Mouse (Mus musculus) forebrain, embryonic 12.5 days (tissue): ENCODE data around the gene Tekt3. TPM values are rescaled to one million over a fixed set of nuclear protein-coding genes. Genes with fewer than 3 reads are reported as not detected.

Experiments used
- ATAC-seq: fragments of 200-750 bp; cut with Nextera tagmentation; 2 replicates; pipeline ENCODE4 v1.8.0; 2017; ENCODE audit warnings: moderate TSS enrichment; ENCODE audit not compliant: low FRiP score
- H3K27ac ChIP-seq: fragments of 300-500 bp; sonication (generic); 2 replicates; pipeline ENCODE4 v1.5.1; 2016; ENCODE audit warnings: mild to moderate bottlenecking
- H3K27me3 ChIP-seq: fragments of 300-500 bp; sonication (generic); 2 replicates; pipeline ENCODE4 v1.6.1; 2016; ENCODE audit warnings: mild to moderate bottlenecking
- H3K36me3 ChIP-seq: fragments of 300-500 bp; sonication (generic); replicated peaks from 2 replicates; pipeline ENCODE4 v1.6.1; 2016; ENCODE audit warnings: mild to moderate bottlenecking
- H3K4me1 ChIP-seq: fragments of 300-500 bp; sonication (generic); 2 replicates; pipeline ENCODE4 v1.6.1; 2016
- H3K4me2 ChIP-seq: fragments of 300-500 bp; sonication (generic); 2 replicates; pipeline ENCODE4 v1.6.1; 2016; ENCODE audit warnings: mild to moderate bottlenecking, moderate library complexity
- H3K4me3 ChIP-seq: fragments of 300-500 bp; sonication (generic); replicated peaks from 2 replicates; pipeline ENCODE4 v1.5.1; 2016; ENCODE audit warnings: mild to moderate bottlenecking
- H3K9ac ChIP-seq: fragments of 300-500 bp; sonication (generic); 2 replicates; pipeline ENCODE4 v1.6.1; 2016; ENCODE audit warnings: mild to moderate bottlenecking
- H3K9me3 ChIP-seq: fragments of 300-500 bp; sonication (generic); 2 replicates; pipeline ENCODE4 v1.6.1; 2016
- WGBS: fragments of 180-500 bp; shearing (Covaris S2); methylation state at CpG from one replicate; pipeline ENCODE4 v1.1.7; 2016; 5-methylcytosine and 5-hydroxymethylcytosine counted together
- polyA plus RNA-seq: library from polyadenylated mRNA; unstranded; fragments of >200 nt; fragmentation: Nextera tagmentation; extraction: Ambion mirVana; gene quantifications from 2 replicates; pipeline ENCODE4 v1.2.1, GENCODE M21; 2016

The Tekt3 gene
- polyA plus RNA-seq, 1 experiment from 2014 or later = not detected

- no peak overlapping the region for H3K4me2 ChIP-seq
- H3K9ac ChIP-seq = no peak overlapping the region
- 79% methylated on average over 3 of the region's 3 CpGs for WGBS
- no peak overlapping the region for H3K4me3 ChIP-seq
- H3K4me1 ChIP-seq = no peaks in the 10 kb centered on the region
- no peaks in the 10 kb centered on the region for H3K36me3 ChIP-seq
- 0 out of 2 replicates have a peak, but pooled peaks cover 3% of the 10 kb centered on the region for H3K9me3 ChIP-seq
- H3K27me3 ChIP-seq = no peaks in the 10 kb centered on the region
- ATAC-seq = no peak
- no peak overlapping the region for H3K27ac ChIP-seq
Observed at GRCm38 (mm10) chr11:63084536-63084935, 23.1 kb downstream of the Tekt3 start.

- Histone ChIP-seq H3K4me2 (no peak overlapping the region), H3K4me1 (no peaks in the 10 kb centered on the region), H3K9ac (no peak overlapping the region), H3K27me3 (no peaks in the 10 kb centered on the region), H3K4me3 (no peak overlapping the region), H3K9me3 (0 out of 2 replicates have a peak, but pooled peaks cover 3% of the 10 kb centered on the region), H3K27ac (no peak overlapping the region), H3K36me3 (no peaks in the 10 kb centered on the region)
- WGBS = 94% methylated on average over 6 of the region's 6 CpGs
- ATAC-seq = no peak
Observed at GRCm38 (mm10) chr11:63088672-63089071, 27.2 kb downstream of the Tekt3 start.

GRCm38 (mm10) chr11:63090210-63090609 is 28.8 kb downstream of the Tekt3 start:
- Histone ChIP-seq H3K4me1 (no peaks in the 10 kb centered on the region), H3K9ac (no peak overlapping the region), H3K27me3 (no peaks in the 10 kb centered on the region), H3K9me3 (no peaks in the 10 kb centered on the region), H3K36me3 (no peaks in the 10 kb centered on the region), H3K4me3 (no peak overlapping the region), H3K27ac (no peak overlapping the region), H3K4me2 (no peak overlapping the region)
- WGBS = 64% methylated on average over 4 of the region's 4 CpGs
- ATAC-seq = no peak

GRCm38 (mm10) chr11:63090986-63091385 is 29.5 kb downstream of the Tekt3 start:
- H3K36me3 ChIP-seq = no peaks in the 10 kb centered on the region
- H3K4me1 ChIP-seq = no peaks in the 10 kb centered on the region
- H3K9ac ChIP-seq = no peak overlapping the region
- 93% methylated on average over 6 of the region's 6 CpGs for WGBS
- no peak overlapping the region for H3K4me2 ChIP-seq
- no peaks in the 10 kb centered on the region for H3K27me3 ChIP-seq
- ATAC-seq = no peak
- H3K27ac ChIP-seq = no peak overlapping the region
- H3K4me3 ChIP-seq = no peak overlapping the region
- no peaks in the 10 kb centered on the region for H3K9me3 ChIP-seq

- no peak overlapping the region for H3K4me2 ChIP-seq
- H3K9ac ChIP-seq = no peak overlapping the region
- no peaks in the 10 kb centered on the region for H3K9me3 ChIP-seq
- H3K27me3 ChIP-seq = no peaks in the 10 kb centered on the region
- ATAC-seq = no peak
- no peaks in the 10 kb centered on the region for H3K4me1 ChIP-seq
- H3K27ac ChIP-seq = no peak overlapping the region
- 60% methylated on average over 5 of the region's 5 CpGs for WGBS
- no peak overlapping the region for H3K4me3 ChIP-seq
- H3K36me3 ChIP-seq = no peaks in the 10 kb centered on the region
Observed at GRCm38 (mm10) chr11:63092271-63092670, 30.8 kb downstream of the Tekt3 start.

GRCm38 (mm10) chr11:63093601-63094000 is 32.1 kb downstream of the Tekt3 start:
- Histone ChIP-seq H3K9ac (no peak overlapping the region), H3K4me3 (no peak overlapping the region), H3K4me1 (no peaks in the 10 kb centered on the region), H3K4me2 (no peak overlapping the region), H3K27ac (no peak overlapping the region), H3K9me3 (no peaks in the 10 kb centered on the region), H3K27me3 (no peaks in the 10 kb centered on the region), H3K36me3 (no peaks in the 10 kb centered on the region)
- 82% methylated on average over 5 of the region's 5 CpGs for WGBS
- ATAC-seq = no peak

GRCm38 (mm10) chr11:63094496-63094895 is 33.0 kb downstream of the Tekt3 start:
- no peak overlapping the region for H3K27ac ChIP-seq
- ATAC-seq = no peak
- no peak overlapping the region for H3K4me3 ChIP-seq
- no peaks in the 10 kb centered on the region for H3K4me1 ChIP-seq
- 87% methylated on average over 8 of the region's 8 CpGs for WGBS
- H3K9ac ChIP-seq = no peak overlapping the region
- no peak overlapping the region for H3K4me2 ChIP-seq
- H3K36me3 ChIP-seq = no peaks in the 10 kb centered on the region
- H3K27me3 ChIP-seq = no peaks in the 10 kb centered on the region
- H3K9me3 ChIP-seq = no peaks in the 10 kb centered on the region

- no peaks in the 10 kb centered on the region for H3K4me1 ChIP-seq
- no peak overlapping the region for H3K27ac ChIP-seq
- no peaks in the 10 kb centered on the region for H3K27me3 ChIP-seq
- H3K9me3 ChIP-seq = no peaks in the 10 kb centered on the region
- H3K4me3 ChIP-seq = no peak overlapping the region
- WGBS = 90% methylated on average over 3 of the region's 3 CpGs
- no peaks in the 10 kb centered on the region for H3K36me3 ChIP-seq
- no peak overlapping the region for H3K9ac ChIP-seq
- no peak for ATAC-seq
- no peak overlapping the region for H3K4me2 ChIP-seq
Observed at GRCm38 (mm10) chr11:63098016-63098415, 36.6 kb downstream of the Tekt3 start.

- Histone ChIP-seq H3K4me2 (no peak overlapping the region), H3K4me3 (no peak overlapping the region), H3K4me1 (no peaks in the 10 kb centered on the region), H3K36me3 (no peaks in the 10 kb centered on the region), H3K9ac (no peak overlapping the region), H3K27me3 (no peaks in the 10 kb centered on the region), H3K27ac (no peak overlapping the region), H3K9me3 (no peaks in the 10 kb centered on the region)
- 86% methylated on average over 3 of the region's 3 CpGs for WGBS
- no peak for ATAC-seq
Observed at GRCm38 (mm10) chr11:63099390-63099789, 37.9 kb downstream of the Tekt3 start.

GRCm38 (mm10) chr11:63103256-63103655 is 41.8 kb downstream of the Tekt3 start:
- Histone ChIP-seq H3K27ac (no peak overlapping the region), H3K4me2 (no peak overlapping the region), H3K9ac (no peak overlapping the region), H3K36me3 (no peaks in the 10 kb centered on the region), H3K27me3 (no peaks in the 10 kb centered on the region), H3K4me1 (no peaks in the 10 kb centered on the region), H3K4me3 (no peak overlapping the region), H3K9me3 (no peaks in the 10 kb centered on the region)
- 88% methylated on average over 7 of the region's 7 CpGs for WGBS
- no peak for ATAC-seq

- no peak overlapping the region for H3K4me3 ChIP-seq
- H3K27me3 ChIP-seq = no peaks in the 10 kb centered on the region
- H3K27ac ChIP-seq = no peak overlapping the region
- H3K9me3 ChIP-seq = no peaks in the 10 kb centered on the region
- ATAC-seq = no peak
- no peaks in the 10 kb centered on the region for H3K36me3 ChIP-seq
- H3K4me2 ChIP-seq = no peak overlapping the region
- H3K4me1 ChIP-seq = no peaks in the 10 kb centered on the region
- H3K9ac ChIP-seq = no peak overlapping the region
- WGBS = 88% methylated on average over 2 of the region's 2 CpGs
Observed at GRCm38 (mm10) chr11:63104026-63104425, 42.6 kb downstream of the Tekt3 start.

- Histone ChIP-seq H3K4me2 (no peak overlapping the region), H3K4me1 (no peaks in the 10 kb centered on the region; the same call in 1 of the 2 replicates), H3K27ac (no peak overlapping the region), H3K4me3 (no peak overlapping the region), H3K9ac (no peak overlapping the region), H3K27me3 (no peaks in the 10 kb centered on the region), H3K9me3 (no peaks in the 10 kb centered on the region), H3K36me3 (no peaks in the 10 kb centered on the region)
- WGBS = 48% methylated on average over 1 of the region's 1 CpGs
- no peak for ATAC-seq
Observed at GRCm38 (mm10) chr11:63109230-63109775, 47.8 kb downstream of the Tekt3 start.

- no peak for ATAC-seq
- Histone ChIP-seq H3K9me3 (no peaks in the 10 kb centered on the region), H3K4me2 (no peak overlapping the region), H3K27me3 (no peaks in the 10 kb centered on the region), H3K4me3 (no peak overlapping the region), H3K36me3 (no peaks in the 10 kb centered on the region), H3K9ac (no peak overlapping the region), H3K4me1 (no peaks in the 10 kb centered on the region; the same call in 1 of the 2 replicates), H3K27ac (no peak overlapping the region)
- WGBS = 90% methylated on average over 3 of the region's 3 CpGs
Observed at GRCm38 (mm10) chr11:63110329-63110728, 48.9 kb downstream of the Tekt3 start.
